9 mouse cellular contexts compared by ENCODE assay signal in genomic region chr1:162895900-162896299, GRCm38 (mm10). TPM values are rescaled to one million over a fixed set of nuclear protein-coding genes. Genes with fewer than 3 reads are reported as not detected.
DNase-seq lines count a peak whose midpoint lies in the region; ATAC-seq and TF ChIP-seq lines count a peak whose summit lies in the region.
"Had no signal": no experiment of that assay in that cellular context is flagged by ENCODE, and none has a peak within 500 bp of the region (broad histone marks: within the 10 kb centered on the region; RNA-seq: fewer than 3 reads in every experiment).

No protein-coding gene starts in this region.

- H3K36me3 ChIP-seq in heart, postnatal 0 days (replicated peaks; ENCODE audit: control insufficient read depth, insufficient read depth, low read length), result no peaks in the 10 kb centered on the region
- H3K36me3 ChIP-seq in midbrain, embryonic 11.5 days (ENCODE audit: control insufficient read depth, insufficient read depth, low read length), result no peaks in the 10 kb centered on the region
- H3K36me3 ChIP-seq: lung, embryonic 15.5 days had no signal

- TF ChIP-seq CTCF in Patski (IDR thresholded peaks at IDR 0.05), result peak; percentile 87
- TF ChIP-seq CTCF in heart, postnatal 0 days (IDR thresholded peaks at IDR 0.05; ENCODE audit: low read depth), result peak; percentile 71
- peak; percentile 86 for TF ChIP-seq CTCF in left cerebral cortex, adult 2 months (IDR thresholded peaks at IDR 0.05)

- no peak overlapping the region for H3K9ac ChIP-seq in heart, postnatal 0 days (replicated peaks; ENCODE audit: low read depth, low read length)
- H3K9ac ChIP-seq in midbrain, embryonic 11.5 days (ENCODE audit: low read length), result no peak overlapping the region
- H3K9ac ChIP-seq: lung, embryonic 15.5 days had no signal

- no peaks in the 10 kb centered on the region for H3K4me1 ChIP-seq in heart, postnatal 0 days (ENCODE audit: control insufficient read depth, insufficient read depth)
- H3K4me1 ChIP-seq in midbrain, embryonic 11.5 days (ENCODE audit: control insufficient read depth, insufficient read depth, low read length), result no peaks in the 10 kb centered on the region

- no peak overlapping the region for H3K4me3 ChIP-seq in heart, postnatal 0 days (ENCODE audit: low read depth, low read length)
- H3K4me3 ChIP-seq in left cerebral cortex, adult 2 months, result no peak overlapping the region
- H3K4me3 ChIP-seq in midbrain, embryonic 11.5 days (ENCODE audit: low read depth, low read length), result no peak overlapping the region
- H3K4me3 ChIP-seq: lung, embryonic 15.5 days had no signal

- peak; percentile 67 for DNase-seq in gastrocnemius, adult 18-20 months (ENCODE audit: low spot score)
- no peak for DNase-seq in gastrocnemius, postnatal 25 days
- DNase-seq in Patski (ENCODE audit: low read depth, low spot score), result no peak
- DNase-seq in embryo, embryonic 10.5 days (ENCODE audit: low spot score), result peak; percentile 81
- DNase-seq in heart, postnatal 0 days (ENCODE audit: low spot score), result peak; percentile 51
- DNase-seq in left cerebral cortex, adult 2 months (ENCODE audit: extremely low spot score in 1 of 2, low spot score in 2 of 2), result peak; percentile 68
- DNase-seq in midbrain, embryonic 11.5 days (ENCODE audit: low spot score, missing footprints), result peak; percentile 93
- peak; percentile 16 to 33 for DNase-seq in spleen, postnatal 14 days (ENCODE audit: low spot score in 2 of 2)

- ATAC-seq in Patski, result no peak
- ATAC-seq in heart, postnatal 0 days (ENCODE audit: insufficient read depth, low read depth), result no peak
- peak; percentile 74; the same call in 1 of the 2 replicates for ATAC-seq in midbrain, embryonic 11.5 days (ENCODE audit: low FRiP score)

- 35% methylated on average over 6 of the region's 6 CpGs for WGBS in heart, postnatal 0 days
- 41% methylated on average over 6 of the region's 6 CpGs for WGBS in midbrain, embryonic 11.5 days

- in situ Hi-C loops in Patski (cut with MboI; ENCODE audit: low pct_unique_long_range_greater_than_20kb), result loop anchor here (5.0 to 25.0 kb wide), 2 partner anchors 161 to 1016 kb away; no protein-coding TSS in a partner anchor

- intact Hi-C loops in left cerebral cortex, adult 2 months (cut with DNase I), result loop anchor here (2.0 kb wide), 2 partner anchors 161 to 175 kb away; no protein-coding TSS in a partner anchor

- no peak overlapping the region for H3K27ac ChIP-seq in heart, postnatal 0 days (ENCODE audit: low read depth)
- H3K27ac ChIP-seq in left cerebral cortex, adult 2 months, result no peak overlapping the region
- H3K27ac ChIP-seq in midbrain, embryonic 11.5 days (ENCODE audit: low read depth, low read length), result no peak overlapping the region
- H3K27ac ChIP-seq: lung, embryonic 15.5 days had no signal

- H3K9me3 ChIP-seq in heart, postnatal 0 days (replicated peaks; ENCODE audit: control insufficient read depth, low read length), result no peaks in the 10 kb centered on the region
- H3K9me3 ChIP-seq in midbrain, embryonic 11.5 days (ENCODE audit: control insufficient read depth, low read length), result no peaks in the 10 kb centered on the region
- H3K9me3 ChIP-seq: lung, embryonic 15.5 days had no signal

- CTCF ChIA-PET in Patski (lab: Charles Lee), result interaction anchor here (0.6 to 1.7 kb wide), 10 partner anchors 11 to 190 kb away, joined by 3 to 6 read pairs (median 3); partner anchors contain the start of gene Mroh9

- POLR2A ChIA-PET in Patski (lab: Charles Lee), result no interaction called here

- H3K27me3 ChIP-seq in Patski, result peaks cover 23% of the 10 kb centered on the region
- no peaks in the 10 kb centered on the region for H3K27me3 ChIP-seq in heart, postnatal 0 days (ENCODE audit: control insufficient read depth, insufficient read depth, low read length)
- no peaks in the 10 kb centered on the region for H3K27me3 ChIP-seq in midbrain, embryonic 11.5 days (ENCODE audit: control insufficient read depth, insufficient read depth, low read length)
- H3K27me3 ChIP-seq: lung, embryonic 15.5 days had no signal

- TF ChIP-seq EP300 in heart, postnatal 0 days (IDR thresholded peaks at IDR 0.05; ENCODE audit: low read depth), result no peak

- no peak overlapping the region for H3K4me2 ChIP-seq in heart, postnatal 0 days (ENCODE audit: low read depth, low read length)
- no peak overlapping the region for H3K4me2 ChIP-seq in midbrain, embryonic 11.5 days
- H3K4me2 ChIP-seq: lung, embryonic 15.5 days had no signal

RNA-seq across cellular contexts. Expression of gene Fmo2, which starts 2.6 kb away (rescaled TPM):
- 10 to 100 TPM; 12.2 to 13.8 TPM for total RNA-seq in gastrocnemius, adult 18-20 months (2021)
- 10 to 100 TPM in 1 of 2 experiments, 1 to 10 TPM in 1; 9.1 to 14.6 TPM for total RNA-seq in gastrocnemius, postnatal 25 days (2021)
- 0.42 TPM for polyA plus RNA-seq in Patski (2021)
- total RNA-seq in heart, postnatal 0 days (2014; rRNA removed; ENCODE audit: low replicate concordance), result 2.5 and 4.5 TPM in 2 replicates
- polyA plus RNA-seq in heart, postnatal 0 days (2015; fragmentation: Nextera tagmentation; extraction: Ambion mirVana), result 4.9 and 7.3 TPM in 2 replicates
- 1 to 10 TPM; 2.3 to 2.6 TPM for total RNA-seq in left cerebral cortex, adult 2 months (2021)
- not detected in 2 replicates for polyA plus RNA-seq in midbrain, embryonic 11.5 days (2014; fragmentation: Nextera tagmentation; extraction: Ambion mirVana)

RNA-seq across cellular contexts. Expression of gene Fmo1, which starts 29.5 kb away (rescaled TPM):
- 10 to 100 TPM in 1 of 2 experiments, 1 to 10 TPM in 1; 8.4 to 11.1 TPM for total RNA-seq in gastrocnemius, adult 18-20 months (2021)
- 10 to 100 TPM; 10.4 to 20.2 TPM for total RNA-seq in gastrocnemius, postnatal 25 days (2021)
- 19.1 TPM for polyA plus RNA-seq in Patski (2021)
- total RNA-seq in heart, postnatal 0 days (2014; rRNA removed; ENCODE audit: low replicate concordance), result 18.6 and 37.3 TPM in 2 replicates
- 12.8 and 17.0 TPM in 2 replicates for polyA plus RNA-seq in heart, postnatal 0 days (2015; fragmentation: Nextera tagmentation; extraction: Ambion mirVana)
- 10 to 100 TPM; 12.0 to 12.3 TPM for total RNA-seq in left cerebral cortex, adult 2 months (2021)
- polyA plus RNA-seq in midbrain, embryonic 11.5 days (2014; fragmentation: Nextera tagmentation; extraction: Ambion mirVana), result 26.5 and 30.8 TPM in 2 replicates

RNA-seq across cellular contexts. Expression of gene Fmo6, which starts 41.4 kb away (rescaled TPM):
- not detected for total RNA-seq in gastrocnemius, adult 18-20 months (2021)
- not detected for total RNA-seq in gastrocnemius, postnatal 25 days (2021)
- not detected for polyA plus RNA-seq in Patski (2021)
- total RNA-seq in heart, postnatal 0 days (2014; rRNA removed; ENCODE audit: low replicate concordance), result not detected in 2 replicates
- polyA plus RNA-seq in heart, postnatal 0 days (2015; fragmentation: Nextera tagmentation; extraction: Ambion mirVana), result not detected in 2 replicates
- not detected for total RNA-seq in left cerebral cortex, adult 2 months (2021)
- not detected in 2 replicates for polyA plus RNA-seq in midbrain, embryonic 11.5 days (2014; fragmentation: Nextera tagmentation; extraction: Ambion mirVana)
- polyA plus RNA-seq: lung, embryonic 15.5 days had no signal

Comparison
In these comparisons a context has a peak if more than half of its experiments do, and no peak if none do; other contexts are left out.
1. DNase-seq: peak in gastrocnemius, adult 18-20 months (single experiment), embryo, embryonic 10.5 days (single experiment), heart, postnatal 0 days (single experiment), left cerebral cortex, adult 2 months (2 of 2), midbrain, embryonic 11.5 days (single experiment) and spleen, postnatal 14 days (2 of 2); none in gastrocnemius, postnatal 25 days (single experiment) and Patski (single experiment).
2. Peak in every context shown above with its lines, with median percentiles within 50 percentile points of each other: CTCF ChIP-seq.